Mouse (Mus musculus): ENCODE results near the gene Specc1. TPM values are rescaled to one million over a fixed set of nuclear protein-coding genes. Genes with fewer than 3 reads are reported as not detected.

The Specc1 gene
- total and polyA plus RNA-seq, 3 experiments = 7.3 to 18.6 (median 15.5) TPM

DNA sequence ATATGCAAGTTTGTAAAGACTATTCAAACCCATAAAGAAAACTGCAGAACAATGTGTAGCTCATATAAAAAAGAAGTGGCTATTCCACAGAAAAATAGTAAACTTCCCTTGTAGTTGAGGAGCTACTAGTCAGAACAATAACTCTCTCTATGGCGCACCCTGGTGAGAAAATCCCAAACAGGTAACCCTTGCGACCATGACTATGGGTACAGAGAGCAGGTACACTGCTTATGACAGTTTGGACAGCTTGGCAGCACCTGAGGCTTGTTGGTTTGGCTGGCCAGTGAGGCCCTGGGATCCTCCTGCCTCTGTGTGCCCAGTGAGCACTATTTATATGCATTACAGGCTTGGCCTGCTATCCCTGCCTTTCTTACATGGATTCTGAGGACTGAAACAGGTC is 89.4 kb downstream of the Specc1 start:
- Histone ChIP-seq H3K4me1 (ENCODE audit: control insufficient read depth in 1 of 2, insufficient read depth in 2 of 2) (no peaks in the 10 kb centered on the region; a peak in 1 of 4 replicates), H3K9ac (ENCODE audit: insufficient read depth, low read depth) (no peak overlapping the region), H3K4me3 (replicated peaks in 1 of 3; ENCODE audit: low read depth in 2 of 3, low read length in 2 of 3, poor library complexity in 1 of 3) (no peak overlapping the region), H3K79me2 (replicated peaks; ENCODE audit: control insufficient read depth, extremely low read depth, insufficient read depth, poor library complexity, severe bottlenecking) (no peaks in the 10 kb centered on the region), H3K36me3 (replicated peaks in 1 of 2; ENCODE audit: control insufficient read depth in 1 of 2, insufficient read depth in 1 of 2, low read length in 1 of 2) (peaks cover 0 to 29% of the 10 kb centered on the region in 2 experiments), H3K27ac (ENCODE audit: insufficient read depth, low read depth) (no peak overlapping the region), H3K4me2 (ENCODE audit: insufficient read depth, low read depth, poor library complexity, severe bottlenecking) (no peak overlapping the region), H3K27me3 (replicated peaks) (no peaks in the 10 kb centered on the region), H3K9me3 (replicated peaks; ENCODE audit: low read length) (no peaks in the 10 kb centered on the region)
- dilution Hi-C loops (cut with MboI; ENCODE audit: extremely low pct_ligation_motif_present, extremely low pct_unique_long_range_greater_than_20kb, low sequenced_read_pairs) (no loop called here), in situ Hi-C loops (cut with MboI; ENCODE audit: low pct_ligation_motif_present, low pct_unique_long_range_greater_than_20kb, low sequenced_read_pairs) (loop anchor here (5.0 kb wide), 2 partner anchors 94 to 231 kb away; no protein-coding TSS in a partner anchor)
- TF ChIP-seq CTCF (conservative IDR thresholded peaks at IDR 0.05 in 1 of 2, IDR thresholded peaks at IDR 0.05 in 1 of 2; ENCODE audit: low read depth in 2 of 2, low read length in 2 of 2) = peak in 1 of 2 experiments; percentile 45; a peak in 2 of 4 replicates
- no peak for TF ChIP-seq ZC3H11A (IDR thresholded peaks at IDR 0.05; ENCODE audit: low read depth, low read length)
- no peak for TF ChIP-seq MAFK (IDR thresholded peaks at IDR 0.05; ENCODE audit: insufficient replicate concordance, low read length)
- peak; percentile 25 for TF ChIP-seq RAD21 (IDR thresholded peaks at IDR 0.05; ENCODE audit: low read depth, low read length)
- no peak for TF ChIP-seq USF1 (IDR thresholded peaks at IDR 0.05; ENCODE audit: low read depth, low read length)
- peak; percentile 60 for TF ChIP-seq SMC3 (IDR thresholded peaks at IDR 0.05; ENCODE audit: low read depth, low read length)
- DNase-seq (ENCODE audit: extremely low read depth) = no peak

DNA sequence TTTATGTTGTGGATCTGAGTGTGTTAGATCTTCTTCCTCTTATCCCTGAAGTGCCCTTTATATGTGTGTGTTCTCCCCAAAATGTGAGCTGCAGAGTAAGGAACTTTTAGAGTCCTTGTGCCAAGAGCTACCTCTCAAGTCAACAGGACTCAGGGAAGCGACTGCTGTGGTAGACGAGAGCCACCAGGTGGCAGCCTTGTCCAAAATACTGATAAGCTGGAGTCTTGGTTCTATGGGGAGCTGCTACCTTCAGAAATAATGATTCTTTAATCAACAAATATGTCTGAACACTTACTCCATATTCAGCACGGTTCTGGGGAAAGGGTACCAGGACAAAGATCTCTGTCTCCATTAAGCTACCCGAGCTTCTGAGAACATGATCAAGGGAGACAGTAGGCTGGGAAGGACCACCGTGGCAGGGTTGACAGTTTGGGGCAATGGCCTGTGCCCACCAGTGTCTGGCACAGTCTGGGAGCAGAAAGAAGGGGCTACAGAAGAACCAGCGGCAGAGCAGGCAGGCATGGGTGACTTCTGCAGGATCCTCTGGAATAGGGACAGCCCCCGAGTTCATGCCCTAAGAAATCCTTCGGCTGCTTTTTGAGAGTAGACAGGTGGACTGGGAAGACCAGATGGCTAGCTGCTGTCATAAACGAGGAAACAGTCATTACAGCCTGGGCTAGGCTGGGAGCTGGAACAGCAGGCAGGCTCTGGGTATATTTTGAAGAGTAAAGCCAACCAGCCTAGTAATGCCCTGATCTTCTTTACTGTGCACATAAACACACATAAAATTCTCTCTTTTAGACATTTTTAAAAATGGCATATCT is 91.5 kb downstream of the Specc1 start:
- in situ Hi-C loops (cut with MboI; ENCODE audit: low pct_ligation_motif_present, low pct_unique_long_range_greater_than_20kb, low sequenced_read_pairs) = loop anchor here (5.0 kb wide), 2 partner anchors 96 to 229 kb away; no protein-coding TSS in a partner anchor
- dilution Hi-C loops (cut with MboI; ENCODE audit: extremely low pct_ligation_motif_present, extremely low pct_unique_long_range_greater_than_20kb, low sequenced_read_pairs) = no loop called here
- peak; percentile 99 for TF ChIP-seq ZC3H11A (IDR thresholded peaks at IDR 0.05; ENCODE audit: low read depth, low read length)
- no peak for TF ChIP-seq UBTF (IDR thresholded peaks at IDR 0.05; ENCODE audit: low read depth, low read length)
- peak; percentile 56; the same call in 1 of the 2 replicates for TF ChIP-seq IRF4 (IDR thresholded peaks at IDR 0.05; ENCODE audit: low read depth, low read length)
- 0 out of 2 replicates have a peak, but pooled peaks have one; percentile 28 for TF ChIP-seq NRF1 (IDR thresholded peaks at IDR 0.05; ENCODE audit: low read depth, low read length)
- TF ChIP-seq NELFE (IDR thresholded peaks at IDR 0.05; ENCODE audit: low read depth, low read length) = peak; percentile 50; the same call in 1 of the 2 replicates
- peak; percentile 100 for TF ChIP-seq SMC3 (IDR thresholded peaks at IDR 0.05; ENCODE audit: low read depth, low read length)
- no peak for TF ChIP-seq RCOR1 (conservative IDR thresholded peaks at IDR 0.05; ENCODE audit: low read depth, low read length)
- peak; percentile 91 to 98 for TF ChIP-seq CTCF (conservative IDR thresholded peaks at IDR 0.05 in 1 of 2, IDR thresholded peaks at IDR 0.05 in 1 of 2; ENCODE audit: low read depth in 2 of 2, low read length in 2 of 2)
- peak; percentile 100 for TF ChIP-seq RAD21 (IDR thresholded peaks at IDR 0.05; ENCODE audit: low read depth, low read length)
- TF ChIP-seq ELF1 (IDR thresholded peaks at IDR 0.05; ENCODE audit: low read depth, low read length) = 0 out of 2 replicates have a peak, but pooled peaks have one; percentile 17
- TF ChIP-seq MYC (IDR thresholded peaks at IDR 0.05; ENCODE audit: low read depth, low read length) = peak; percentile 68; the same call in 1 of the 2 replicates
- no peak for TF ChIP-seq HCFC1 (IDR thresholded peaks at IDR 0.05; ENCODE audit: low read depth, low read length)
- 0 out of 2 replicates have a peak, but pooled peaks have one; percentile 15 for TF ChIP-seq JUND (conservative IDR thresholded peaks at IDR 0.05; ENCODE audit: low read depth, low read length)
- peak; percentile 60; the same call in 1 of the 2 replicates for TF ChIP-seq SIN3A (IDR thresholded peaks at IDR 0.05; ENCODE audit: low read length)
- 0 out of 2 replicates have a peak, but pooled peaks have one; percentile 22 for TF ChIP-seq MEF2A (IDR thresholded peaks at IDR 0.05; ENCODE audit: borderline replicate concordance, low read depth, low read length)
- no peak overlapping the region for H3K4me3 ChIP-seq (replicated peaks in 1 of 3; ENCODE audit: low read depth in 2 of 3, low read length in 2 of 3, poor library complexity in 1 of 3)
- DNase-seq (ENCODE audit: extremely low read depth) = peak; percentile 87
- H3K4me2 ChIP-seq (ENCODE audit: insufficient read depth, low read depth, poor library complexity, severe bottlenecking) = no peak overlapping the region
- no peak overlapping the region for H3K27ac ChIP-seq (ENCODE audit: insufficient read depth, low read depth)
- no peak overlapping the region for H3K9ac ChIP-seq (ENCODE audit: insufficient read depth, low read depth)
- H3K79me2 ChIP-seq (replicated peaks; ENCODE audit: control insufficient read depth, extremely low read depth, insufficient read depth, poor library complexity, severe bottlenecking) = no peaks in the 10 kb centered on the region
- H3K4me1 ChIP-seq (ENCODE audit: control insufficient read depth in 1 of 2, insufficient read depth in 2 of 2) = no peaks in the 10 kb centered on the region; a peak in 1 of 4 replicates
- no peaks in the 10 kb centered on the region for H3K27me3 ChIP-seq (replicated peaks)
- no peaks in the 10 kb centered on the region for H3K9me3 ChIP-seq (replicated peaks; ENCODE audit: low read length)
- peaks cover 0 to 23% of the 10 kb centered on the region in 2 experiments for H3K36me3 ChIP-seq (replicated peaks in 1 of 2; ENCODE audit: control insufficient read depth in 1 of 2, insufficient read depth in 1 of 2, low read length in 1 of 2)

All from CH12.LX (cell line).